Comparison of ENCODE assay signal across 8 mouse cellular contexts in genomic region chr6:90712486-90713480, GRCm38 (mm10).
DNase-seq lines count a peak whose midpoint lies in the region; ATAC-seq and TF ChIP-seq lines count a peak whose summit lies in the region.

No protein-coding gene starts in this region.

- H3K27ac ChIP-seq in forebrain, embryonic 14.5 days (ENCODE audit: low read depth, low read length), result peak overlapping the region; percentile 70
- H3K27ac ChIP-seq in intestine, postnatal 0 days (ENCODE audit: low read depth, low read length), result peak overlapping the region; percentile 76
- H3K27ac ChIP-seq in liver, postnatal 0 days (ENCODE audit: low read depth), result peak overlapping the region; percentile 77
- H3K27ac ChIP-seq in neural tube, embryonic 13.5 days (replicated peaks), result peak overlapping the region; percentile 83
- no peak overlapping the region for H3K27ac ChIP-seq in thymus, adult 2 months (ENCODE audit: control insufficient read depth, insufficient read depth, low read length)

- H3K36me3 ChIP-seq in forebrain, embryonic 14.5 days (ENCODE audit: control insufficient read depth, insufficient read depth, low read length), result no peaks in the 10 kb centered on the region
- no peaks in the 10 kb centered on the region for H3K36me3 ChIP-seq in intestine, postnatal 0 days (ENCODE audit: control insufficient read depth, insufficient read depth)
- H3K36me3 ChIP-seq in liver, postnatal 0 days (replicated peaks; ENCODE audit: insufficient read depth, low read length), result 0 out of 2 replicates have a peak, but pooled peaks cover 5% of the 10 kb centered on the region
- no peaks in the 10 kb centered on the region for H3K36me3 ChIP-seq in neural tube, embryonic 13.5 days
- no peaks in the 10 kb centered on the region for H3K36me3 ChIP-seq in thymus, adult 2 months (ENCODE audit: control insufficient read depth, insufficient read depth, low read length)

- intact Hi-C loops in left cerebral cortex, postnatal 4 days (cut with DNase I), result no loop called here
- intact Hi-C loops in left cerebral cortex, postnatal 25 days (cut with DNase I), result no loop called here

- DNase-seq in left cerebral cortex, postnatal 4 days, result peak; percentile 56
- no peak for DNase-seq in left cerebral cortex, postnatal 25 days (ENCODE audit: low spot score in 2 of 2)
- peak; percentile 65 for DNase-seq in forebrain, embryonic 14.5 days (ENCODE audit: low spot score)
- DNase-seq in liver, postnatal 0 days, result peak; percentile 56
- no peak for DNase-seq in thymus, adult 2 months
- DNase-seq in right cerebral cortex, postnatal 25 days, result no peak

- 42% methylated on average over 8 of the region's 8 CpGs for WGBS in forebrain, embryonic 14.5 days
- WGBS in intestine, postnatal 0 days, result 27% methylated on average over 8 of the region's 8 CpGs
- 42% methylated on average over 8 of the region's 8 CpGs for WGBS in liver, postnatal 0 days (ENCODE audit: insufficient replicate concordance)
- WGBS in neural tube, embryonic 13.5 days, result 37% methylated on average over 8 of the region's 8 CpGs
- 80% methylated on average over 8 of the region's 8 CpGs for WGBS in thymus, adult 2 months

- H3K4me3 ChIP-seq in forebrain, embryonic 14.5 days (ENCODE audit: low read depth, low read length), result no peak overlapping the region
- H3K4me3 ChIP-seq in intestine, postnatal 0 days (ENCODE audit: low read depth, low read length), result no peak overlapping the region
- no peak overlapping the region for H3K4me3 ChIP-seq in liver, postnatal 0 days (ENCODE audit: low read depth, low read length)
- H3K4me3 ChIP-seq in neural tube, embryonic 13.5 days, result no peak overlapping the region
- H3K4me3 ChIP-seq in thymus, adult 2 months (ENCODE audit: control insufficient read depth, insufficient read depth, low read length), result no peak overlapping the region

- no peak for TF ChIP-seq EP300 in liver, postnatal 0 days (IDR thresholded peaks at IDR 0.05; ENCODE audit: low read depth)

- H3K4me2 ChIP-seq in forebrain, embryonic 14.5 days (ENCODE audit: low read length), result no peak overlapping the region
- peak overlapping the region; percentile 21; the same call in 1 of the 2 replicates for H3K4me2 ChIP-seq in intestine, postnatal 0 days (replicated peaks; ENCODE audit: low read depth)
- peak overlapping the region; percentile 22 for H3K4me2 ChIP-seq in liver, postnatal 0 days (ENCODE audit: low read depth, low read length)
- 0 out of 2 replicates have a peak overlapping the region, but pooled peaks have one; percentile 10 for H3K4me2 ChIP-seq in neural tube, embryonic 13.5 days

- no peak for TF ChIP-seq CTCF in intestine, postnatal 0 days (IDR thresholded peaks at IDR 0.05; ENCODE audit: low read depth)
- TF ChIP-seq CTCF in liver, postnatal 0 days (IDR thresholded peaks at IDR 0.05; ENCODE audit: low read depth), result no peak
- no peak for TF ChIP-seq CTCF in thymus, adult 2 months (IDR thresholded peaks at IDR 0.05; ENCODE audit: borderline replicate concordance, control insufficient read depth, extremely low read depth, insufficient read depth, low read length, poor library complexity)

- H3K27me3 ChIP-seq in forebrain, embryonic 14.5 days (replicated peaks; ENCODE audit: control insufficient read depth, insufficient read depth, low read length), result no peaks in the 10 kb centered on the region
- H3K27me3 ChIP-seq in intestine, postnatal 0 days (replicated peaks; ENCODE audit: control insufficient read depth, insufficient read depth, low read length), result no peaks in the 10 kb centered on the region
- H3K27me3 ChIP-seq in liver, postnatal 0 days (ENCODE audit: insufficient read depth, low read length), result no peaks in the 10 kb centered on the region
- H3K27me3 ChIP-seq in neural tube, embryonic 13.5 days, result no peaks in the 10 kb centered on the region
- H3K27me3 ChIP-seq in thymus, adult 2 months (ENCODE audit: control insufficient read depth, insufficient read depth, low read length), result no peaks in the 10 kb centered on the region

- H3K4me1 ChIP-seq in forebrain, embryonic 14.5 days (ENCODE audit: control insufficient read depth, insufficient read depth, low read length), result peaks cover 62% of the 10 kb centered on the region
- H3K4me1 ChIP-seq in intestine, postnatal 0 days (replicated peaks; ENCODE audit: control insufficient read depth, insufficient read depth, low read length), result peaks cover 28% of the 10 kb centered on the region
- peaks cover 78% of the 10 kb centered on the region for H3K4me1 ChIP-seq in liver, postnatal 0 days (ENCODE audit: insufficient read depth)
- peaks cover 89% of the 10 kb centered on the region for H3K4me1 ChIP-seq in neural tube, embryonic 13.5 days (replicated peaks)
- peaks cover 28% of the 10 kb centered on the region for H3K4me1 ChIP-seq in thymus, adult 2 months (replicated peaks; ENCODE audit: control insufficient read depth, insufficient read depth, low read length)

- TF ChIP-seq POLR2A in thymus, adult 2 months (IDR thresholded peaks at IDR 0.05; ENCODE audit: control insufficient read depth, extremely low read depth, insufficient read depth, low read length, poor library complexity), result no peak

- ATAC-seq in forebrain, embryonic 14.5 days, result no peak
- peak; percentile 59 for ATAC-seq in intestine, postnatal 0 days
- ATAC-seq in liver, postnatal 0 days, result peak; percentile 3; the same call in 1 of the 2 replicates
- no peak for ATAC-seq in neural tube, embryonic 13.5 days (ENCODE audit: low read depth)

- H3K9me3 ChIP-seq in forebrain, embryonic 14.5 days (replicated peaks; ENCODE audit: control insufficient read depth, low read length), result no peaks in the 10 kb centered on the region
- H3K9me3 ChIP-seq in intestine, postnatal 0 days (ENCODE audit: control insufficient read depth), result no peaks in the 10 kb centered on the region
- H3K9me3 ChIP-seq in liver, postnatal 0 days (ENCODE audit: low read length), result no peaks in the 10 kb centered on the region
- no peaks in the 10 kb centered on the region for H3K9me3 ChIP-seq in neural tube, embryonic 13.5 days

- H3K9ac ChIP-seq in forebrain, embryonic 14.5 days (ENCODE audit: low read length), result no peak overlapping the region
- H3K9ac ChIP-seq in intestine, postnatal 0 days (ENCODE audit: low read depth, low read length), result no peak overlapping the region
- H3K9ac ChIP-seq in liver, postnatal 0 days (replicated peaks), result 0 out of 2 replicates have a peak overlapping the region, but pooled peaks have one; percentile 18
- H3K9ac ChIP-seq in neural tube, embryonic 13.5 days, result peak overlapping the region; percentile 19

Comparison
In these comparisons a context has a peak if more than half of its experiments do, and no peak if none do; other contexts are left out.
1. DNase-seq: peak in left cerebral cortex, postnatal 4 days (single experiment), forebrain, embryonic 14.5 days (single experiment) and liver, postnatal 0 days (single experiment); none in left cerebral cortex, postnatal 25 days (0 of 2), thymus, adult 2 months (single experiment) and right cerebral cortex, postnatal 25 days (single experiment).
2. ATAC-seq: peak in intestine, postnatal 0 days (single experiment) and liver, postnatal 0 days (single experiment); none in forebrain, embryonic 14.5 days (single experiment) and neural tube, embryonic 13.5 days (single experiment).
3. H3K9ac ChIP-seq: peak in liver, postnatal 0 days (single experiment) and neural tube, embryonic 13.5 days (single experiment); none in forebrain, embryonic 14.5 days (single experiment) and intestine, postnatal 0 days (single experiment).